Mouse (Mus musculus): Measurements from ENCODE around the gene Col1a1. TPM values are rescaled to one million over a fixed set of nuclear protein-coding genes. Genes with fewer than 3 reads are reported as not detected.

Gene Col1a1
- polyA plus RNA-seq, 1 experiment from 2014 or later: 136 TPM

- H3K4me2 ChIP-seq: peak overlapping the region; percentile 38
- peak overlapping the region; percentile 11; the same call in 1 of the 2 replicates for H3K4me3 ChIP-seq (ENCODE audit: low read depth, low read length)
- H3K27ac ChIP-seq (ENCODE audit: low read depth, low read length): peak overlapping the region; percentile 69
- no peaks in the 10 kb centered on the region for H3K36me3 ChIP-seq (ENCODE audit: control insufficient read depth, insufficient read depth, low read length)
- H3K9ac ChIP-seq (ENCODE audit: low read length): peak overlapping the region; percentile 61
- H3K9me3 ChIP-seq (ENCODE audit: control insufficient read depth, low read length): no peaks in the 10 kb centered on the region
- H3K27me3 ChIP-seq (ENCODE audit: control insufficient read depth, insufficient read depth, low read length): no peaks in the 10 kb centered on the region
- WGBS: 52% methylated on average over 9 of the region's 9 CpGs
- no peaks in the 10 kb centered on the region; the same call in 1 of the 2 replicates for H3K4me1 ChIP-seq (ENCODE audit: control insufficient read depth, insufficient read depth, low read length)
- DNase-seq (ENCODE audit: low spot score, missing footprints) (no peak), ATAC-seq (ENCODE audit: low FRiP score) (peak; percentile 77)
These were observed 42.3 kb downstream of the Col1a1 start for GRCm38 (mm10) chr11:94978178-94978915.

DNA sequence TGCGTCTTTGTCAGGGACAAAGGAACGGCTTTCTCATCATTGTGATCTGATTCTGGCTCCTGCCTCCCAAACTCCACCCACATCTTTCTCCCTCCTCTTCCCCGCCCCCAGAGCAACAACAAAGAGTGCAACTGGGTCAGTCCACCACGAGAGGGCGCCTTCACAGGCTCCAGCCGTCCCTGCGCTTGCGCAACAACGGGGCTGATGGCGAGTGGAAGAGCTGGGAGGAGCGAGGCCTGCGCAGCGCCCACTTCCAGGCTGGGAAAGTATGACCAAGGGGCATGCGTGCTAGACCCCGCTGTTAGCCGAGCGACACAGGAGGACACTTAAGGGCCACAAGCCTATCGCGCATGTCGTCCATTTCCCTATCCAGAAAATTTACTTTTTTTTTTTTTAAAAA is 42.9 kb downstream of the Col1a1 start:
- Histone ChIP-seq H3K27me3 (ENCODE audit: control insufficient read depth, insufficient read depth, low read length) (no peaks in the 10 kb centered on the region), H3K4me3 (ENCODE audit: low read depth, low read length) (peak overlapping the region; percentile 11; the same call in 1 of the 2 replicates), H3K27ac (ENCODE audit: low read depth, low read length) (peak overlapping the region; percentile 69), H3K9ac (ENCODE audit: low read length) (peak overlapping the region; percentile 61), H3K4me1 (ENCODE audit: control insufficient read depth, insufficient read depth, low read length) (no peaks in the 10 kb centered on the region; the same call in 1 of the 2 replicates), H3K36me3 (ENCODE audit: control insufficient read depth, insufficient read depth, low read length) (no peaks in the 10 kb centered on the region), H3K4me2 (peak overlapping the region; percentile 38), H3K9me3 (ENCODE audit: control insufficient read depth, low read length) (no peaks in the 10 kb centered on the region)
- 0% methylated on average over 20 of the region's 20 CpGs for WGBS
- ATAC-seq (ENCODE audit: low FRiP score): peak; percentile 96
- DNase-seq (ENCODE audit: low spot score, missing footprints): peak; percentile 98

- peak overlapping the region; percentile 38; the same call in 1 of the 2 replicates for H3K4me2 ChIP-seq
- H3K27ac ChIP-seq (ENCODE audit: low read depth, low read length): no peak overlapping the region
- H3K9ac ChIP-seq (ENCODE audit: low read length): peak overlapping the region; percentile 7; the same call in 1 of the 2 replicates
- no peaks in the 10 kb centered on the region for H3K27me3 ChIP-seq (ENCODE audit: control insufficient read depth, insufficient read depth, low read length)
- H3K36me3 ChIP-seq (ENCODE audit: control insufficient read depth, insufficient read depth, low read length): no peaks in the 10 kb centered on the region
- H3K4me1 ChIP-seq (ENCODE audit: control insufficient read depth, insufficient read depth, low read length): no peaks in the 10 kb centered on the region; the same call in 1 of the 2 replicates
- peak; percentile 41 for ATAC-seq (ENCODE audit: low FRiP score)
- H3K9me3 ChIP-seq (ENCODE audit: control insufficient read depth, low read length): no peaks in the 10 kb centered on the region
- WGBS: 81% methylated on average over 11 of the region's 11 CpGs
- DNase-seq (ENCODE audit: low spot score, missing footprints): no peak
- no peak overlapping the region for H3K4me3 ChIP-seq (ENCODE audit: low read depth, low read length)
These were observed 43.6 kb downstream of the Col1a1 start for GRCm38 (mm10) chr11:94979462-94980179.

GRCm38 (mm10) chr11:94985140-94985539 is 49.1 kb downstream of the Col1a1 start:
- Histone ChIP-seq H3K27me3 (ENCODE audit: control insufficient read depth, insufficient read depth, low read length) (no peaks in the 10 kb centered on the region; the same call in 1 of the 2 replicates), H3K36me3 (ENCODE audit: control insufficient read depth, insufficient read depth, low read length) (no peaks in the 10 kb centered on the region), H3K9ac (ENCODE audit: low read length) (no peak overlapping the region), H3K27ac (ENCODE audit: low read depth, low read length) (no peak overlapping the region), H3K4me3 (ENCODE audit: low read depth, low read length) (no peak overlapping the region), H3K4me1 (ENCODE audit: control insufficient read depth, insufficient read depth, low read length) (peaks cover 21% of the 10 kb centered on the region), H3K9me3 (ENCODE audit: control insufficient read depth, low read length) (no peaks in the 10 kb centered on the region), H3K4me2 (no peak overlapping the region)
- 45% methylated on average over 1 of the region's 1 CpGs for WGBS
- no peak for ATAC-seq (ENCODE audit: low FRiP score)
- peak; percentile 87 for DNase-seq (ENCODE audit: low spot score, missing footprints)

- Histone ChIP-seq H3K9me3 (ENCODE audit: control insufficient read depth, low read length) (no peaks in the 10 kb centered on the region), H3K4me1 (ENCODE audit: control insufficient read depth, insufficient read depth, low read length) (peaks cover 25% of the 10 kb centered on the region), H3K27me3 (ENCODE audit: control insufficient read depth, insufficient read depth, low read length) (no peaks in the 10 kb centered on the region; the same call in 1 of the 2 replicates), H3K36me3 (ENCODE audit: control insufficient read depth, insufficient read depth, low read length) (no peaks in the 10 kb centered on the region), H3K4me2 (no peak overlapping the region), H3K4me3 (ENCODE audit: low read depth, low read length) (no peak overlapping the region), H3K27ac (ENCODE audit: low read depth, low read length) (no peak overlapping the region), H3K9ac (ENCODE audit: low read length) (no peak overlapping the region)
- 87% methylated on average over 5 of the region's 5 CpGs for WGBS
- DNase-seq (ENCODE audit: low spot score, missing footprints) (no peak), ATAC-seq (ENCODE audit: low FRiP score) (no peak)
These were observed 49.8 kb downstream of the Col1a1 start for GRCm38 (mm10) chr11:94985822-94986221.

DNA sequence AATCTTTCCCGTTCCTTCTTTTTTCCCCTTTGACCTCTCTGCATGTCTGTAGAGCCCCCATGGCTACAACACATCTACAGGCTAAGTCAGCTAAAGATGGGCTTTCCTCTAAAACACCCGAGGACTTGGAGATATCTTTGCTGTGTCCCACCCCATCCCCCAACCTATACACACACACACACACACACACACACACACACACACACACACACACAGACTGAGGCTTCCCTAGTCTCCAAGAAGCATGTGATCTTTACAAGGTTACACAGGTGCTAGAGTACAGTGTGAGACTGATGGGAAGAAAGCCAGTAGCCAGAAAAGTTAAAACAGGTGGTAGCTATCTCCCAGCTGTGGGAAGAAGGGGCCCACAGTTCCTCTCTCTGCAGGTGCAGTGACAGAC is 50.4 kb downstream of the Col1a1 start:
- Histone ChIP-seq H3K36me3 (ENCODE audit: control insufficient read depth, insufficient read depth, low read length) (no peaks in the 10 kb centered on the region), H3K4me3 (ENCODE audit: low read depth, low read length) (no peak overlapping the region), H3K27me3 (ENCODE audit: control insufficient read depth, insufficient read depth, low read length) (no peaks in the 10 kb centered on the region; the same call in 1 of the 2 replicates), H3K4me2 (no peak overlapping the region), H3K27ac (ENCODE audit: low read depth, low read length) (no peak overlapping the region), H3K9ac (ENCODE audit: low read length) (no peak overlapping the region), H3K4me1 (ENCODE audit: control insufficient read depth, insufficient read depth, low read length) (peaks cover 25% of the 10 kb centered on the region), H3K9me3 (ENCODE audit: control insufficient read depth, low read length) (no peaks in the 10 kb centered on the region)
- no peak for ATAC-seq (ENCODE audit: low FRiP score)
- 67% methylated on average over 2 of the region's 2 CpGs for WGBS
- no peak for DNase-seq (ENCODE audit: low spot score, missing footprints)

DNA sequence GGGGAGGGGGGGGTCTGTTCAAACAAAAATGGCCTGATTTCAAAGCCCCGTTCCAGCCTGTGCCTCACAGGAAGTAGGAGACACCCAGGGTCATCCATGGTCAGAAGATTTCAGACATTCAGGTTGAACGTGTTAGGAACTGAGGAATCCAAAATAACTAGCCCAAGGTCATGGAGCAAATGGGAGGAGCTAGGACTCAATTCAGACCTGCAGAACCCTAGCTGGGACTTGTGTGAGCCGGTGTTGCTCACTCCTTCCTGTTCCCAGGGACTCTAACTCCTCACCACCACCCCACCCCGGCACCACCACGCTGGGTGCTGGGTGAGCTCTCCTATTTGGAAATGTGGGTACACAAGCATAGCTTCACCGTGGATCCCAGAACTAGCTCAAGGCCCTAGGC is 51.3 kb downstream of the Col1a1 start:
- Histone ChIP-seq H3K27me3 (ENCODE audit: control insufficient read depth, insufficient read depth, low read length) (no peaks in the 10 kb centered on the region; the same call in 1 of the 2 replicates), H3K4me3 (ENCODE audit: low read depth, low read length) (no peak overlapping the region), H3K9ac (ENCODE audit: low read length) (no peak overlapping the region), H3K36me3 (ENCODE audit: control insufficient read depth, insufficient read depth, low read length) (no peaks in the 10 kb centered on the region), H3K9me3 (ENCODE audit: control insufficient read depth, low read length) (no peaks in the 10 kb centered on the region), H3K27ac (ENCODE audit: low read depth, low read length) (no peak overlapping the region), H3K4me1 (ENCODE audit: control insufficient read depth, insufficient read depth, low read length) (peaks cover 28% of the 10 kb centered on the region), H3K4me2 (no peak overlapping the region)
- DNase-seq (ENCODE audit: low spot score, missing footprints) (no peak), ATAC-seq (ENCODE audit: low FRiP score) (no peak)
- 45% methylated on average over 6 of the region's 6 CpGs for WGBS

GRCm38 (mm10) chr11:94987851-94988250 is 51.8 kb downstream of the Col1a1 start:
- Histone ChIP-seq H3K4me3 (ENCODE audit: low read depth, low read length) (no peak overlapping the region), H3K4me1 (ENCODE audit: control insufficient read depth, insufficient read depth, low read length) (peaks cover 32% of the 10 kb centered on the region), H3K27ac (ENCODE audit: low read depth, low read length) (no peak overlapping the region), H3K27me3 (ENCODE audit: control insufficient read depth, insufficient read depth, low read length) (no peaks in the 10 kb centered on the region; the same call in 1 of the 2 replicates), H3K9me3 (ENCODE audit: control insufficient read depth, low read length) (no peaks in the 10 kb centered on the region), H3K9ac (ENCODE audit: low read length) (no peak overlapping the region), H3K4me2 (no peak overlapping the region), H3K36me3 (ENCODE audit: control insufficient read depth, insufficient read depth, low read length) (no peaks in the 10 kb centered on the region)
- DNase-seq (ENCODE audit: low spot score, missing footprints) (no peak), ATAC-seq (ENCODE audit: low FRiP score) (no peak)
- WGBS: 84% methylated on average over 8 of the region's 8 CpGs
